Mouse (Mus musculus): ENCODE results near the gene Cysrt1.

GRCm38 (mm10) chr2:25231038-25231437 is 11.2 kb downstream of the Cysrt1 start:
- TF ChIP-seq POLR2A (IDR thresholded peaks at IDR 0.05; ENCODE audit: borderline replicate concordance, low read depth, low read length) (no peak), CTCF (IDR thresholded peaks at IDR 0.05; ENCODE audit: low read depth, low read length) (no peak)
